Mouse (Mus musculus) small intestine, adult 2 months (tissue): ENCODE results near the gene Iba57. TPM values are rescaled to one million over a fixed set of nuclear protein-coding genes. Genes with fewer than 3 reads are reported as not detected.

Source experiments
- H3K27ac ChIP-seq: fragments of 200-500 bp; 2 replicates; pipeline ENCODE4 v1.5.1; 2012; ENCODE audit warnings: low read depth, low read length, control low read depth, inconsistent platforms; ENCODE audit not compliant: insufficient read depth
- H3K27me3 ChIP-seq: fragments of 200-500 bp; 2 replicates; pipeline ENCODE4 v1.6.1; 2012; ENCODE audit warnings: mild to moderate bottlenecking, moderate library complexity, low read length, inconsistent platforms; ENCODE audit not compliant: control insufficient read depth, insufficient read depth
- H3K36me3 ChIP-seq: fragments of 200-500 bp; 2 replicates; pipeline ENCODE4 v1.6.1; 2012; ENCODE audit warnings: mild to moderate bottlenecking, low read length, control low read depth, inconsistent platforms; ENCODE audit not compliant: control insufficient read depth, insufficient read depth
- H3K4me1 ChIP-seq: fragments of 200-500 bp; 2 replicates; pipeline ENCODE4 v1.6.1; 2012; ENCODE audit warnings: low read length, inconsistent platforms, mixed read lengths; ENCODE audit not compliant: control insufficient read depth, insufficient read depth, insufficient read length
- H3K4me3 ChIP-seq: fragments of 200-500 bp; 2 replicates; pipeline ENCODE4 v1.5.1; 2012; ENCODE audit warnings: low read depth, mild to moderate bottlenecking, control low read depth, inconsistent platforms, low read length, moderate library complexity
- CTCF ChIP-seq: fragments of 200-500 bp; IDR thresholded peaks from 2 replicates; pipeline ENCODE4 v1.5.1; 2012; ENCODE audit warnings: low read depth, mild to moderate bottlenecking, control low read depth, inconsistent platforms, low read length, moderate library complexity, mixed read lengths; ENCODE audit not compliant: insufficient replicate concordance, insufficient read length; ENCODE audit errors: extremely low read depth
- POLR2A ChIP-seq: fragments of 200-500 bp; IDR thresholded peaks from 2 replicates; pipeline ENCODE4 v1.6.1; 2012; ENCODE audit warnings: low read depth, mild to moderate bottlenecking, control low read depth, inconsistent platforms, low read length, moderate library complexity
- WGBS: fragments of 180-500 bp; shearing (Covaris S2); methylation state at CpG from one replicate; pipeline ENCODE4 v1.1.7; 2018; 5-methylcytosine and 5-hydroxymethylcytosine counted together
- polyA plus RNA-seq: library from polyadenylated mRNA; depleted of rRNA; stranded (reverse); fragments of >200 nt; gene quantifications from 2 replicates; pipeline ENCODE4 v1.2.3, GENCODE M21; 2012

The Iba57 gene
- polyA plus RNA-seq, 1 experiment, result 8.0 TPM

- H3K4me3 ChIP-seq, result no peak overlapping the region
- no peaks in the 10 kb centered on the region for H3K27me3 ChIP-seq
- 92% methylated on average over 13 of the region's 13 CpGs for WGBS
- H3K4me1 ChIP-seq, result peaks cover 5% of the 10 kb centered on the region
- TF ChIP-seq POLR2A (no peak), CTCF (no peak)
- H3K27ac ChIP-seq, result no peak overlapping the region
- H3K36me3 ChIP-seq, result peaks cover 18% of the 10 kb centered on the region; the same call in 1 of the 2 replicates
Measured at GRCm38 (mm10) chr11:59159099-59159498, 4.4 kb downstream of the Iba57 start.

GRCm38 (mm10) chr11:59155900-59156299 lies 7.6 kb downstream of the Iba57 start:
- no peak for TF ChIP-seq POLR2A
- TF ChIP-seq CTCF, result no peak
- H3K4me3 ChIP-seq, result no peak overlapping the region
- 92% methylated on average over 5 of the region's 5 CpGs for WGBS
- H3K36me3 ChIP-seq, result peaks cover 18% of the 10 kb centered on the region; the same call in 1 of the 2 replicates
- no peaks in the 10 kb centered on the region for H3K27me3 ChIP-seq
- no peaks in the 10 kb centered on the region for H3K4me1 ChIP-seq
- H3K27ac ChIP-seq, result no peak overlapping the region

- TF ChIP-seq POLR2A (no peak), CTCF (no peak)
- no peaks in the 10 kb centered on the region for H3K27me3 ChIP-seq
- H3K4me1 ChIP-seq, result no peaks in the 10 kb centered on the region
- 82% methylated on average over 7 of the region's 7 CpGs for WGBS
- no peak overlapping the region for H3K27ac ChIP-seq
- H3K4me3 ChIP-seq, result no peak overlapping the region
- peaks cover 18% of the 10 kb centered on the region; the same call in 1 of the 2 replicates for H3K36me3 ChIP-seq
Measured at GRCm38 (mm10) chr11:59154220-59154619, 9.3 kb downstream of the Iba57 start.

GRCm38 (mm10) chr11:59151729-59152128 lies 11.8 kb downstream of the Iba57 start:
- H3K36me3 ChIP-seq, result 0 out of 2 replicates have a peak, but pooled peaks cover 2% of the 10 kb centered on the region
- 46% methylated on average over 3 of the region's 3 CpGs for whole genome bisulfite sequencing
- TF ChIP-seq CTCF (peak; percentile 38; the same call in 1 of the 2 replicates), POLR2A (no peak)
- H3K4me3 ChIP-seq, result no peak overlapping the region
- no peaks in the 10 kb centered on the region for H3K27me3 ChIP-seq
- H3K4me1 ChIP-seq, result no peaks in the 10 kb centered on the region
- no peak overlapping the region for H3K27ac ChIP-seq

GRCm38 (mm10) chr11:59149302-59149701 lies 14.2 kb downstream of the Iba57 start:
- no peak overlapping the region for H3K27ac ChIP-seq
- no peaks in the 10 kb centered on the region for H3K4me1 ChIP-seq
- H3K36me3 ChIP-seq, result no peaks in the 10 kb centered on the region
- 70% methylated on average over 3 of the region's 3 CpGs for WGBS
- no peaks in the 10 kb centered on the region for H3K27me3 ChIP-seq
- TF ChIP-seq POLR2A (no peak), CTCF (no peak)
- H3K4me3 ChIP-seq, result no peak overlapping the region

- H3K4me1 ChIP-seq, result no peaks in the 10 kb centered on the region; the same call in 1 of the 2 replicates
- no peaks in the 10 kb centered on the region for H3K27me3 ChIP-seq
- H3K4me3 ChIP-seq, result no peak overlapping the region
- 87% methylated on average over 5 of the region's 5 CpGs for WGBS
- H3K27ac ChIP-seq, result no peak overlapping the region
- H3K36me3 ChIP-seq, result no peaks in the 10 kb centered on the region
- no peak for TF ChIP-seq POLR2A
- TF ChIP-seq CTCF, result no peak
Measured at GRCm38 (mm10) chr11:59142962-59143361, 20.6 kb downstream of the Iba57 start.

GRCm38 (mm10) chr11:59141772-59142370 lies 21.7 kb downstream of the Iba57 start:
- Histone ChIP-seq H3K4me3 (no peak overlapping the region), H3K27ac (no peak overlapping the region), H3K27me3 (peaks cover 1% of the 10 kb centered on the region; the same call in 1 of the 2 replicates), H3K4me1 (no peaks in the 10 kb centered on the region; the same call in 1 of the 2 replicates), H3K36me3 (no peaks in the 10 kb centered on the region)
- WGBS, result 5% methylated on average over 14 of the region's 14 CpGs
- TF ChIP-seq CTCF, result no peak
- no peak for TF ChIP-seq POLR2A
